Mouse (Mus musculus) forebrain, embryonic 13.5 days (tissue): ENCODE results near the gene Uchl1. TPM values are rescaled to one million over a fixed set of nuclear protein-coding genes. Genes with fewer than 3 reads are reported as not detected.
A peak's percentile ranks its signal among the peaks of the same experiment; 100 is the strongest.

Experiments used
- ATAC-seq: fragments of 200-750 bp; cut with Nextera tagmentation; 2 replicates; pipeline ENCODE4 v1.8.0; 2017
- H3K27ac ChIP-seq: fragments of 300-500 bp; sonication (generic); 2 replicates; pipeline ENCODE4 v1.5.1; 2015; ENCODE audit warnings: inconsistent platforms, mild to moderate bottlenecking, moderate library complexity
- H3K27me3 ChIP-seq: fragments of 300-500 bp; sonication (generic); 2 replicates; pipeline ENCODE4 v1.6.1; 2015; ENCODE audit warnings: mild to moderate bottlenecking, inconsistent platforms
- H3K36me3 ChIP-seq: fragments of 300-500 bp; sonication (generic); 2 replicates; pipeline ENCODE4 v1.6.1; 2015; ENCODE audit warnings: mild to moderate bottlenecking, inconsistent platforms; ENCODE audit not compliant: poor library complexity, severe bottlenecking
- H3K4me1 ChIP-seq: fragments of 300-500 bp; sonication (generic); 2 replicates; pipeline ENCODE4 v1.6.1; 2015; ENCODE audit warnings: inconsistent platforms
- H3K4me2 ChIP-seq: fragments of 300-500 bp; sonication (generic); 2 replicates; pipeline ENCODE4 v1.6.1; 2015; ENCODE audit warnings: inconsistent platforms, mild to moderate bottlenecking, moderate library complexity
- H3K4me3 ChIP-seq: fragments of 300-500 bp; sonication (generic); 2 replicates; pipeline ENCODE4 v1.5.1; 2015; ENCODE audit warnings: mild to moderate bottlenecking, inconsistent platforms
- H3K9ac ChIP-seq: fragments of 300-500 bp; sonication (generic); 2 replicates; pipeline ENCODE4 v1.6.1; 2015; ENCODE audit warnings: mild to moderate bottlenecking, inconsistent platforms
- H3K9me3 ChIP-seq: fragments of 300-500 bp; sonication (generic); replicated peaks from 2 replicates; pipeline ENCODE4 v1.6.1; 2016; ENCODE audit warnings: inconsistent platforms
- WGBS: fragments of 180-500 bp; shearing (Covaris S2); methylation state at CpG from one replicate; pipeline ENCODE4 v1.1.7; 2015; 5-methylcytosine and 5-hydroxymethylcytosine counted together
- polyA plus RNA-seq: library from polyadenylated mRNA; unstranded; fragments of >200 nt; fragmentation: Nextera tagmentation; extraction: Ambion mirVana; gene quantifications from 2 replicates; pipeline ENCODE4 v1.2.1, GENCODE M21; 2015

The Uchl1 gene
- polyA plus RNA-seq, 1 experiment from 2014 or later, result 833 TPM

DNA sequence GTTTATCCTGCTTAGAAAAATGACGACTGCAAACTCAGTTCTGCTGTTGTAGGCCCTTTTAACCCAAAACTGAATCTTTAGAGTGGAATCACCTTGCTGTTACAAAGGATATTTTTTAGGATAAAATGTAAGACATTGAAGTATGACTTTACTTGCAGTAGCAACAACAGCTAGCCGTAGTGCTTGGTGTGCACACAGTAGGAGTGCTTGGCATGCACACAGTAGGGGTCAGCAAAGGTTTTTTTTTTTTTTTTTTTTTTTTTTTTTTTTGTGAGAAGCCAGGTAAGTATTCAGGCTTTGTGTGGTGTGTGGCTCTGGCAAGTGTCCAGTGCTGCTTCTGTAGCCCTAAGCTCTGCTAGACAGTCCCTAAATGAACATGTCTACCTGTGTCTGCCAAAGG lies 10.0 kb downstream of the Uchl1 start:
- ATAC-seq, result no peak
- Histone ChIP-seq H3K36me3 (peaks cover 100% of the 10 kb centered on the region), H3K9me3 (no peaks in the 10 kb centered on the region), H3K27ac (no peak overlapping the region), H3K4me1 (0 out of 2 replicates have a peak, but pooled peaks cover 3% of the 10 kb centered on the region), H3K27me3 (no peaks in the 10 kb centered on the region), H3K9ac (no peak overlapping the region), H3K4me3 (no peak overlapping the region), H3K4me2 (no peak overlapping the region)
- WGBS, result 87% methylated on average over 2 of the region's 2 CpGs

GRCm38 (mm10) chr5:66686863-66687262 lies 11.0 kb downstream of the Uchl1 start:
- Histone ChIP-seq H3K9ac (no peak overlapping the region), H3K27ac (no peak overlapping the region), H3K4me3 (no peak overlapping the region), H3K36me3 (peaks cover 92% of the 10 kb centered on the region), H3K4me1 (0 out of 2 replicates have a peak, but pooled peaks cover 3% of the 10 kb centered on the region), H3K9me3 (no peaks in the 10 kb centered on the region), H3K27me3 (no peaks in the 10 kb centered on the region), H3K4me2 (no peak overlapping the region)
- WGBS, result 92% methylated on average over 13 of the region's 13 CpGs
- 0 out of 2 replicates have a peak, but pooled peaks have one; percentile 25 for ATAC-seq

DNA sequence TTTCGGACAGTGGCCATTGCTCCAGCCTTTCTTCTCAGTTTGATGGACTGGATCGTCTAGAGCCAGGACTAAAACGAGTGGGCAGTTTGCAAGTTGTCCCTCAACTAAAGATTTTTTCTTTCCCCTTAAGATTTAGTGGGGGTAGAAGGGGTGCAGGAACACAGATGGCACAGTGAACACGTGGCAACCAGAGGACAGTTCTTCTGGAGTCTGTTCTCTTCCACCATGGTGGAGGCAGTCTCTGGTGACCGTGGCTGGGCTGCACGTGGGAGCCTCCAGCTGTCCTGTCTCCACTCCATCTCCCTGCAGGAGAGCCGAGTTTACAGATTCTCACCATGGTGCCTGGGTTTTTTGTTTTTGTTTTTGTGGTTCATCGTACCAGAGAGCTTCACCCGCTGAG lies 11.8 kb downstream of the Uchl1 start:
- WGBS, result 84% methylated on average over 9 of the region's 9 CpGs
- no peak overlapping the region for H3K27ac ChIP-seq
- 0 out of 2 replicates have a peak, but pooled peaks cover 3% of the 10 kb centered on the region for H3K4me1 ChIP-seq
- no peaks in the 10 kb centered on the region for H3K27me3 ChIP-seq
- no peak overlapping the region for H3K9ac ChIP-seq
- no peak overlapping the region for H3K4me2 ChIP-seq
- no peak for ATAC-seq
- H3K9me3 ChIP-seq, result no peaks in the 10 kb centered on the region
- H3K36me3 ChIP-seq, result peaks cover 83% of the 10 kb centered on the region
- H3K4me3 ChIP-seq, result no peak overlapping the region

DNA sequence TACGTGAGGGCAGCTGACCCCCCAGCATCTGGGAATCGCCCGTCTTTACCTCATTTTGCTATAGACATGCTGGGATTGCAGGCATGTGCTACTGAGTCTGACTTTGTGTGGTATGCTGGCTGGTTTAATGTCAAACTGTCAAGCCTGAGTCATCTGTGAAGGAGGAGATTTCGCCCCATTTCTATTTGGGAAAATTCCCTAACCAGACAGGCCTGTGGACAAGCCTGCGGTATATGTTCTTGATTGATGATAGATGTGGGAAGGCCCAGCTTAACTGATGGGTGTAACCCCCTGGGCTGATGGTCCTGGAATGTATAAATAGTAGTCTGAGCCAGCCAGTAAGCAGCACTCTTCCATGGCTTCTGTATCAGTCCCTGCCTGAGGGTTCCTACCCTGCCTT lies 12.4 kb downstream of the Uchl1 start:
- H3K4me1 ChIP-seq, result 0 out of 2 replicates have a peak, but pooled peaks cover 3% of the 10 kb centered on the region
- H3K27ac ChIP-seq, result no peak overlapping the region
- ATAC-seq, result no peak
- H3K9ac ChIP-seq, result no peak overlapping the region
- no peak overlapping the region for H3K4me3 ChIP-seq
- no peaks in the 10 kb centered on the region for H3K27me3 ChIP-seq
- WGBS, result 96% methylated on average over 5 of the region's 5 CpGs
- no peaks in the 10 kb centered on the region for H3K9me3 ChIP-seq
- H3K36me3 ChIP-seq, result peaks cover 78% of the 10 kb centered on the region
- H3K4me2 ChIP-seq, result no peak overlapping the region

DNA sequence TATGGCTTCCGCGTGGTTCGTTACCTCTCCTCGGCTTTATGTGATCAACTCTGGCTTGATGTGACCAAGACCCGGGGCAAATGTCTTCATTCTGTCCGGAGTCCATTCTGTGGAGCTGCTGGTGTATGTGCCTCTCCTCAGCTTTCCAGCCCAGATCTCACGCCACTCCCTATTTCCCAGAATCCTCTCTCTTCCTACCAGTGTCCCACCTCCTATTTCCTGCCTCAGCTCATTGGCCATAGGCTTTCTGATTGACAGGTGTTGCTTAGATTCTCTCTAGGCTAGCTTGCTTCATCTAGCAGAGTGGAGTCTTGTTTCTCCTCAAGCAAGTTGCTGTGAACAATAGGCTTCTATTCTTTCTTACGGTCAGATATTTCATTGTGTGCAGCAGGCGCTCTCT lies 13.9 kb downstream of the Uchl1 start:
- Histone ChIP-seq H3K27me3 (no peaks in the 10 kb centered on the region), H3K4me2 (no peak overlapping the region), H3K4me1 (no peaks in the 10 kb centered on the region), H3K4me3 (no peak overlapping the region), H3K9me3 (no peaks in the 10 kb centered on the region), H3K27ac (no peak overlapping the region), H3K36me3 (peaks cover 62% of the 10 kb centered on the region), H3K9ac (no peak overlapping the region)
- 83% methylated on average over 9 of the region's 9 CpGs for WGBS
- ATAC-seq, result no peak

DNA sequence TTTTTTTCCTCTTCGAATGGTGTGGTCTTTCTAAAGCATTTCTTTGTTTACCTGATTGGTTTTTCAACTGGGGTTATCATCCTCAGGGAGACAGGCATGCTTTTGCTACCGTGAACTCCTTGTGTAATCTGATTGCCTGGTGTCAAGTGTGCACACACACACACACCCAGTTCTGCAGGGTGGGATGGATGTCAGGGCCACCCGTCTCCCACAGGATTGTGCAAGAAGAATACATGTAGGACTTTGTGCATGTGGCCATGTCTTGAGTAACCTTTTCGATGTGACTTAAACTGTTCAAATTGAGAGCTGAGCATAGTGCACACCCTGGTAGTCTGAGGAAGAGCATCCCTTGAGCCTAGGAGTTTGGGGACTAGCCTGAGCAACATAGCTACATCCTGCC lies 17.3 kb downstream of the Uchl1 start:
- H3K9me3 ChIP-seq, result no peaks in the 10 kb centered on the region
- no peak overlapping the region for H3K9ac ChIP-seq
- H3K27ac ChIP-seq, result no peak overlapping the region
- ATAC-seq, result no peak
- WGBS, result 87% methylated on average over 4 of the region's 4 CpGs
- peaks cover 28% of the 10 kb centered on the region for H3K36me3 ChIP-seq
- H3K27me3 ChIP-seq, result no peaks in the 10 kb centered on the region
- no peaks in the 10 kb centered on the region for H3K4me1 ChIP-seq
- no peak overlapping the region for H3K4me3 ChIP-seq
- H3K4me2 ChIP-seq, result no peak overlapping the region

GRCm38 (mm10) chr5:66697119-66697518 lies 21.2 kb downstream of the Uchl1 start:
- no peaks in the 10 kb centered on the region for H3K9me3 ChIP-seq
- H3K36me3 ChIP-seq, result no peaks in the 10 kb centered on the region
- H3K9ac ChIP-seq, result no peak overlapping the region
- no peaks in the 10 kb centered on the region for H3K27me3 ChIP-seq
- peak; percentile 59; the same call in 1 of the 2 replicates for ATAC-seq
- H3K4me2 ChIP-seq, result no peak overlapping the region
- no peaks in the 10 kb centered on the region for H3K4me1 ChIP-seq
- no peak overlapping the region for H3K27ac ChIP-seq
- H3K4me3 ChIP-seq, result no peak overlapping the region

GRCm38 (mm10) chr5:66699911-66700310 lies 24.0 kb downstream of the Uchl1 start:
- WGBS, result 76% methylated on average over 6 of the region's 6 CpGs
- H3K36me3 ChIP-seq, result no peaks in the 10 kb centered on the region
- H3K4me2 ChIP-seq, result no peak overlapping the region
- no peaks in the 10 kb centered on the region for H3K9me3 ChIP-seq
- H3K27ac ChIP-seq, result no peak overlapping the region
- ATAC-seq, result no peak
- H3K9ac ChIP-seq, result no peak overlapping the region
- no peak overlapping the region for H3K4me3 ChIP-seq
- peaks cover 5% of the 10 kb centered on the region; the same call in 1 of the 2 replicates for H3K4me1 ChIP-seq
- H3K27me3 ChIP-seq, result no peaks in the 10 kb centered on the region

DNA sequence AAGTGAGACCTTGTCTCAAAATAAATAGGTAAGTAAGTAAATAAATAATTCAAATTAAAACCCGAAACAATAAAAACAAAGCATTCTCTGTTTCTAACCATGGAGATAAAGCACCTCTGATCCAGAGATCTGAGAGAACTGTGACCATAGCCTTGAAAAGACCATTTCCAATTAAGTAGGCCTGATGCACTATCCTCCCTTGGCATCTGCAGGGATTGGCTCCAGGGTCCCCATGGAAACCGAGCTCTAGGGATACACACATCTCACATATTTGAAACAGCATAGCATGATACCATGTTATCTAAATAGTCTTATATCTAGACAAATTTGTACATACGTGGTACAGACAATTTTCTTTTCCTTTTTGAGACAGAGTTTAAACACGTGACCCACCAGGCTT lies 26.1 kb downstream of the Uchl1 start:
- Histone ChIP-seq H3K27me3 (no peaks in the 10 kb centered on the region), H3K9me3 (no peaks in the 10 kb centered on the region), H3K27ac (no peak overlapping the region), H3K4me3 (no peak overlapping the region), H3K9ac (no peak overlapping the region), H3K36me3 (no peaks in the 10 kb centered on the region), H3K4me2 (no peak overlapping the region), H3K4me1 (peaks cover 5% of the 10 kb centered on the region; the same call in 1 of the 2 replicates)
- no peak for ATAC-seq
- WGBS, result 93% methylated on average over 4 of the region's 4 CpGs

- ATAC-seq, result no peak
- Histone ChIP-seq H3K4me3 (no peak overlapping the region), H3K4me2 (no peak overlapping the region), H3K9me3 (no peaks in the 10 kb centered on the region), H3K9ac (no peak overlapping the region), H3K27ac (no peak overlapping the region), H3K27me3 (no peaks in the 10 kb centered on the region), H3K4me1 (peaks cover 5% of the 10 kb centered on the region; the same call in 1 of the 2 replicates), H3K36me3 (no peaks in the 10 kb centered on the region)
- 63% methylated on average over 10 of the region's 10 CpGs for WGBS
These were observed 27.6 kb downstream of the Uchl1 start for GRCm38 (mm10) chr5:66703317-66704004.

GRCm38 (mm10) chr5:66707859-66708258 lies 32.0 kb downstream of the Uchl1 start:
- Histone ChIP-seq H3K4me1 (peaks cover 5% of the 10 kb centered on the region; the same call in 1 of the 2 replicates), H3K27ac (no peak overlapping the region), H3K9me3 (no peaks in the 10 kb centered on the region), H3K27me3 (no peaks in the 10 kb centered on the region), H3K9ac (no peak overlapping the region), H3K36me3 (no peaks in the 10 kb centered on the region), H3K4me2 (no peak overlapping the region), H3K4me3 (no peak overlapping the region)
- ATAC-seq, result no peak
- 87% methylated on average over 5 of the region's 5 CpGs for WGBS

GRCm38 (mm10) chr5:66710445-66711019 lies 34.6 kb downstream of the Uchl1 start:
- no peak for ATAC-seq
- 13% methylated on average over 4 of the region's 4 CpGs for WGBS
- no peaks in the 10 kb centered on the region for H3K9me3 ChIP-seq
- no peak overlapping the region for H3K27ac ChIP-seq
- H3K4me3 ChIP-seq, result no peak overlapping the region
- no peak overlapping the region for H3K4me2 ChIP-seq
- H3K27me3 ChIP-seq, result no peaks in the 10 kb centered on the region
- no peaks in the 10 kb centered on the region for H3K4me1 ChIP-seq
- H3K36me3 ChIP-seq, result no peaks in the 10 kb centered on the region
- no peak overlapping the region for H3K9ac ChIP-seq
